Mouse (Mus musculus) embryonic fibroblast, embryonic 13.5 days (primary cell): ENCODE results near the gene Garnl3.

Experiments used
- CTCF ChIP-seq: IDR thresholded peaks from 2 replicates; pipeline ENCODE4 v1.5.1; 2011; ENCODE audit warnings: mild to moderate bottlenecking, control low read depth, low read length, moderate library complexity, borderline replicate concordance; ENCODE audit not compliant: insufficient read depth
- POLR2A ChIP-seq: IDR thresholded peaks from 2 replicates; pipeline ENCODE4 v1.6.1; 2011; ENCODE audit warnings: low read depth, mild to moderate bottlenecking, control low read depth, low read length, moderate library complexity

DNA sequence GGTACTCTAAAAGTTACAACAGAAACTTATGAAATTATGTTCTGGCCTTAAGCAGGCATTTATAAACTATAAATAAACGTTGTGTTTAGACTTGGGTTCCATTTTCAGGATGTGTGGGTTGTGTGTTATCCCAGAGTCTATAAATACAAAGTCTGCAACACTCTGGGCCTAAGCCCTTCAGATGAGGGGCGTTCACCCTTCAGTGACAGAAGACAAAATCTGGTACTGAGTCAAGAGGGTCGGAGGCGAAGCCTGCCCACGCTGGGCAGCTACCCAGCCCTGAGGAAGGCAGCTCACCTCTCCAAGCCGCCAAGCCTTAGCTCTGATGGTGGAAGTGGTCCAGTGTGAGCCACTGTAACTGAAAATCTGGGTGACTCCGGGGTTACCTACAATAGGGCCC lies 129.3 kb downstream of the Garnl3 start:
- TF ChIP-seq CTCF = no peak
- TF ChIP-seq POLR2A = no peak
